Mouse (Mus musculus): ENCODE data around the gene Pkn1. TPM values are rescaled to one million over a fixed set of nuclear protein-coding genes. Genes with fewer than 3 reads are reported as not detected.

The Pkn1 gene
- polyA plus RNA-seq, 1 experiment from 2014 or later: 25.1 TPM

- no peaks in the 10 kb centered on the region for H3K27me3 ChIP-seq (ENCODE audit: control insufficient read depth, insufficient read depth, low read length)
- ATAC-seq (ENCODE audit: low read depth): no peak
- 81% methylated on average over 2 of the region's 2 CpGs for WGBS
These were observed 81.9 kb downstream of the Pkn1 start for GRCm38 (mm10) chr8:83617111-83617510.

GRCm38 (mm10) chr8:83616625-83617024 lies 82.4 kb downstream of the Pkn1 start:
- no peak overlapping the region for H3K27ac ChIP-seq (ENCODE audit: low read depth, low read length)
- no peaks in the 10 kb centered on the region for H3K27me3 ChIP-seq (ENCODE audit: control insufficient read depth, insufficient read depth, low read length)
- ATAC-seq (ENCODE audit: low read depth): no peak

More at GRCm38 (mm10) chr8:83617111-83617510, 81.9 kb downstream of the Pkn1 start:
- Histone ChIP-seq H3K9me3 (ENCODE audit: control insufficient read depth, low read length) (no peaks in the 10 kb centered on the region), H3K9ac (replicated peaks; ENCODE audit: low read depth, low read length) (no peak overlapping the region), H3K4me1 (ENCODE audit: control insufficient read depth, insufficient read depth, low read length) (no peaks in the 10 kb centered on the region), H3K4me2 (ENCODE audit: low read depth, low read length) (no peak overlapping the region), H3K27ac (ENCODE audit: low read depth, low read length) (no peak overlapping the region), H3K36me3 (ENCODE audit: control insufficient read depth, insufficient read depth, low read length) (peaks cover 10% of the 10 kb centered on the region), H3K4me3 (ENCODE audit: low read depth, low read length) (no peak overlapping the region)

More at GRCm38 (mm10) chr8:83616625-83617024, 82.4 kb downstream of the Pkn1 start:
- H3K9me3 ChIP-seq (ENCODE audit: control insufficient read depth, low read length): no peaks in the 10 kb centered on the region
- peaks cover 15% of the 10 kb centered on the region for H3K36me3 ChIP-seq (ENCODE audit: control insufficient read depth, insufficient read depth, low read length)
- no peaks in the 10 kb centered on the region for H3K4me1 ChIP-seq (ENCODE audit: control insufficient read depth, insufficient read depth, low read length)
- H3K4me2 ChIP-seq (ENCODE audit: low read depth, low read length): no peak overlapping the region
- H3K9ac ChIP-seq (replicated peaks; ENCODE audit: low read depth, low read length): no peak overlapping the region
- no peak overlapping the region for H3K4me3 ChIP-seq (ENCODE audit: low read depth, low read length)

Small RNA genes lying within 50 kb of the gene (microRNA-seq; reads per million reads assigned to microRNA genes)
- not detected for gene Mir1668

Other genes with a start within 250 kb of the Pkn1 start
- gene Scoc, start 240.8 kb downstream of the Pkn1 start, polyA plus RNA-seq (2014; fragmentation: Nextera tagmentation; extraction: Ambion mirVana): 269 and 301 TPM in 2 replicates
- gene Olfr370, start 163.4 kb downstream of the Pkn1 start, polyA plus RNA-seq (2014; fragmentation: Nextera tagmentation; extraction: Ambion mirVana): not detected in 2 replicates
- 348 and 353 TPM in 2 replicates for gene Ndufb7, start 132.5 kb downstream of the Pkn1 start, polyA plus RNA-seq (2014; fragmentation: Nextera tagmentation; extraction: Ambion mirVana)
- gene Tecr, start 91.2 kb downstream of the Pkn1 start, polyA plus RNA-seq (2014; fragmentation: Nextera tagmentation; extraction: Ambion mirVana): 1,479 and 1,754 TPM in 2 replicates
- gene Dnajb1, start 91.0 kb downstream of the Pkn1 start, polyA plus RNA-seq (2014; fragmentation: Nextera tagmentation; extraction: Ambion mirVana): 54.3 and 55.2 TPM in 2 replicates
- gene Gipc1, start 46.5 kb downstream of the Pkn1 start, polyA plus RNA-seq (2014; fragmentation: Nextera tagmentation; extraction: Ambion mirVana): 90.2 and 104 TPM in 2 replicates
- 0.71 and 1.4 TPM in 2 replicates for gene Ptger1, start 32.5 kb downstream of the Pkn1 start, polyA plus RNA-seq (2014; fragmentation: Nextera tagmentation; extraction: Ambion mirVana)
- 82.6 and 83.3 TPM in 2 replicates for gene Ddx39, start 16.0 kb upstream of the Pkn1 start, polyA plus RNA-seq (2014; fragmentation: Nextera tagmentation; extraction: Ambion mirVana)
- 8.8 and 13.5 TPM in 2 replicates for gene Adgre5, start 42.1 kb upstream of the Pkn1 start, polyA plus RNA-seq (2014; fragmentation: Nextera tagmentation; extraction: Ambion mirVana)
- gene Adgrl1, start 200.9 kb upstream of the Pkn1 start, polyA plus RNA-seq (2014; fragmentation: Nextera tagmentation; extraction: Ambion mirVana): 60.8 and 75.0 TPM in 2 replicates

Data from neural tube, embryonic 14.5 days (tissue).